Mouse (Mus musculus): ENCODE measurements around the gene Inhbb.

Inhbb gene

GRCm38 (mm10) chr1:119383916-119384315 is 38.1 kb downstream of the Inhbb start:
- DNase-seq (ENCODE audit: low read depth), result no peak

GRCm38 (mm10) chr1:119380609-119381008 is 41.4 kb downstream of the Inhbb start:
- no peak for DNase-seq (ENCODE audit: low read depth)

- no peak for DNase-seq (ENCODE audit: low read depth)
These were observed 46.7 kb downstream of the Inhbb start for GRCm38 (mm10) chr1:119375376-119375775.

GRCm38 (mm10) chr1:119367546-119367945 is 54.5 kb downstream of the Inhbb start:
- DNase-seq (ENCODE audit: low read depth), result no peak

- DNase-seq (ENCODE audit: low read depth), result no peak
These were observed 55.7 kb downstream of the Inhbb start for GRCm38 (mm10) chr1:119366315-119366714.
